Mouse (Mus musculus) ovary, postnatal 10 days (tissue): ENCODE data around the gene Hoxb7.

Experiments
- DNase-seq: peaks from one replicate; pipeline ENCODE4 v3.0.0; 2022; ENCODE audit warnings: low spot score

Hoxb7 gene

GRCm38 (mm10) chr11:96336597-96336996 lies 50.2 kb downstream of the Hoxb7 start:
- no peak for DNase-seq

- DNase-seq = no peak
These were observed 50.6 kb downstream of the Hoxb7 start for GRCm38 (mm10) chr11:96337026-96337425.

DNA sequence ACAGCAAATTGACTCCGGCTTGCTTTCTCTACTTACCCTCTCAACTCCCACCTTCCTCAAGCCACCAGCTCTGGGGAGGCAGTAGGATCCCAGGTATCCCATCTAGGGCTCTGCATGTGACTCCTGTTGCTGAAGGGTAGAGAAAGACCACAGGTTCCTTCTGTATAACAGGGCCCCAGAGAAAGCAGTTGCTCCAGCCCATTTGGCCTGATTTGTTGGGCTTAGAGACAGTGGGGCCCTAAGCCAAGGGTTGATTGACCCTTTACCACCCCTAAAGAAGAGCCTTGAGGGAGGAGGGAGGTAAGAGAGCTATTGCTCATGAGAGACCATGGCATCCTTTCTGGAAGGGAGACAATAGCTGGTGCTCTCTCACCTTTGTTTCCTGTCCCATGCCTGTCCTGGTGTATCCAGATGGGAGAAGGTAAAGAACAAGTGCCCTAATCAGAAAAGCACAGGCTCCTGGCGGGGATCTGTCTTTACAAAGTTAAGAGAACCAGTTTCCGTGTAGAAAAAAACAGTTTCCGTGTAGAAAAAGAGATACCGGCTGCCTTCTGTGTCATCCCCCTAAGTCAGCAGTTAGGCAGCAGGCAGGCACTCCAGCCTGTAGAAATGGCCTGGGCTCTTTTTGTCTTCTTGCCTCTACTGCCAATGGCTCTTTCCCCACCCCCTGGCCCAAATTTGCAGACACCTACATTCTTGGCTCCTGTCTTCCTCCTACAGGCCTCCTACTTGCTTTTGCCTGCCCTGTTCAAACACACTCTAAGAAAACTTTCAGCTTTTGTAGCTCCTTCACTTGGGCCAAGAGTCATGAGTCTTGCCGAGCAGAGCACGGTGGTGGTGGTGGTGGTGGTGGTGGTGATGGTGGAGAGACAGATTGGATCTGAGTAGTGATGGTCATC lies 52.8 kb downstream of the Hoxb7 start:
- no peak for DNase-seq
